Mouse (Mus musculus) CD4-positive, CD25-positive, alpha-beta regulatory T cell, adult 4 months (primary cell): Measurements from ENCODE around the gene Dars2. TPM values are rescaled to one million over a fixed set of nuclear protein-coding genes. Genes with fewer than 3 reads are reported as not detected.

Experiments used
- ATAC-seq: one replicate; pipeline ENCODE4 v1.8.0; 2017
- polyA plus RNA-seq, 2 experiments: library from polyadenylated mRNA; unstranded; fragments of 100-300 nt; shearing (Covaris generic); gene quantifications; one replicate each; pipeline ENCODE4 v1.2.1; 2017

Gene Dars2
- 10 to 100 TPM; 11.3 to 25.7 TPM for polyA plus RNA-seq

DNA sequence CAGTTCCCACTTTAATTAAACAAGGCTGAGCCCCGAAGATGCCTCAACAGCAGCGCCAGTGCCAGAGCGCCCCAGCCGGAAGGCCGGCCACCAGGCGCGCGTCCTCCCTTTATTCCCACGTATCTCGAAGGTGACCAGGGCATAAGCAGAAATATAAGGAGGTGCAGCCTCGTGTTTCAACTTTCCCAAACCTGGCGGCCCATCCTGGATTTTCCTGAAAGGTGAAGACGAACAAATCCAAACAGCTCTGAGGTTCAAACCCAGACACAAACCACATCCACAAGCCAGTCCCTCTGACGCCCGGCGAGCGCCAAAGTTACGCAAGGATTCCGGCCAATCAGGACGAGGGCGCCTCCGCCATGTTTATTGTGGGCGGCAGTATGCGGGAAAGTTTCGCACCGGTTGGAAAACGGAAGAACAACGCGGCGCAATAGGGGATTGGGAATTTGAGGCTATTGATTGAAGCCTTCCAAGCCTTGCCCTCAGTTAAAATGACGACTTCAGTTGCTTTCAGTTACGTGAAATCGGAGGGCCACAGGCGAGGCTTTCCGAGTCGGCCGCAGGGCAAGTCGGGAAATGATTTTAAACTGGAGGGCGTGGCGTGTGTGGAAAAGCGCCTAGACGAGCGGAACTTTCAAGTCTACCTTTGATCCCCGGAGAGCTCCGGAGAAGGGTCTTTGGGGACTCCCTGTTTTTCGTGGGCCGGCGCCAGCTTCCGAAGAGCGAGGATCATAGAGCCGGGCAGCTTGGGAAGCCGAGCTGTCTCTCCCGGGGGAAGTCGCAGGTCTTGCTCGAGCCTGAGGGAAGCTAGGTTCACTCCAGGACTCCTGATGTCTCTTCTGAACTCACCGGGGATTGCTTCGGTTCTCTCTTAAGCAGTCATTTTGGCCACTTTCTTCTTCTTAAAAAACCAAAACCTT is at the start of gene Dars2, which contains the start of gene Cenpl:
Gene Dars2, minus strand, starts transcription at position 307 of the 920 bp plus-strand sequence.
Gene Cenpl, plus strand, starts transcription at position 362 of the 920 bp plus-strand sequence.
- peak; percentile 87 for ATAC-seq

DNA sequence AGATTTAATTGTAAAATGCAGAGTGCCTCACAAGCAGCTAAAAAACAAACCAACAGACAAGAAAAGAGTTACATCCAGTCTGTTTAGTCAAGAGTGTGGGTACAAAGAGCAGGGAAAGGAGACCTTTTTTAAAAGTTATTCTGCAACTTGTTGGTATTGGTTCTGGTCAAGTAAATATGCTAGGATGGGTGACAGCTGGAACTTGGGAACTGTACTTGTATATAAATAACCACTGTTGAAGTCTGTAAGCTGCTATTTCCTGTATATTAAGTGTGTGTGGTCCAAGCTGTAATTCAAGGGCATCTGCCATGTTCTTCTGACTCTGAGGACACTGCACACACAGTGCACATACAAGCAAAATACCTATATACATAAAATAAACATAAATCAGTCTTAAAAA is 44.1 kb upstream of the Dars2 start:
- ATAC-seq: no peak

DNA sequence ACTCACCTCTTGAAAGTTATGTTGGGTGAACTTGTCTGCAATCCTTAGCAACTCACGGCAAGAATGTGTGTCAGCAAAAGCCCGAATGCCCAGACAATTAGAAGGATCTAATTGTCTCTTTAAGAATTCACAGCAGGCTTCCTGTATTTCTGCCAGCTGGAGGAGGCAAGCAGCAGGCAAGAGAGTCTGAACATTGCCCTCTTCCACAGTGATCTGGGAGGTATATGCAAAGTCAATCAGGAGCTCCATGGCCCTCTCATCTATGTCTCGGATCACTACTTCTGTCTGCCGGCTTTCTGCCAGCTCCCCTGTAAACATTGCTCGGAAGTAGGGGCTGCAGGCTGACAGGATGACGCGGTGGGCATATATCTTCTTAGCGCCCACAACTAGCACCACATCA is 38.8 kb upstream of the Dars2 start:
- no peak for ATAC-seq

DNA sequence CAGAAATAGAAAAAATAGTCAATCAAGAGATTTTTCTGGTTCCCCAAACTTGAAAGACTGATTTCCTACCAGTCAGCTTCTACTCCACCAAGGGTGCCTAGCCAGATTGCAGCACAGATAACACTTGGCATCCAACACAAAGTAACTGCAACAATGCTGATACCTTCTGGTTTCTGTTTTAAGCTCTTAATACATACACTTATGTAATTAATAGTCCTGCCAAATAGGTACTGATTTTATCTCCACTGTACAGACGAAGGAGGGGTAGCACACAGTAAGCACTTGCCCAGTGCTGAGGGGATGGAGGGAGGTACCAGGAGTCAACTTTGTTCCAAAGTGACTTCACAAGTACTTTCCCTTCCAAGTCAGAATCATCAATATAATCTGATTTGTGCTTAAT is 33.4 kb upstream of the Dars2 start:
- no peak for ATAC-seq

DNA sequence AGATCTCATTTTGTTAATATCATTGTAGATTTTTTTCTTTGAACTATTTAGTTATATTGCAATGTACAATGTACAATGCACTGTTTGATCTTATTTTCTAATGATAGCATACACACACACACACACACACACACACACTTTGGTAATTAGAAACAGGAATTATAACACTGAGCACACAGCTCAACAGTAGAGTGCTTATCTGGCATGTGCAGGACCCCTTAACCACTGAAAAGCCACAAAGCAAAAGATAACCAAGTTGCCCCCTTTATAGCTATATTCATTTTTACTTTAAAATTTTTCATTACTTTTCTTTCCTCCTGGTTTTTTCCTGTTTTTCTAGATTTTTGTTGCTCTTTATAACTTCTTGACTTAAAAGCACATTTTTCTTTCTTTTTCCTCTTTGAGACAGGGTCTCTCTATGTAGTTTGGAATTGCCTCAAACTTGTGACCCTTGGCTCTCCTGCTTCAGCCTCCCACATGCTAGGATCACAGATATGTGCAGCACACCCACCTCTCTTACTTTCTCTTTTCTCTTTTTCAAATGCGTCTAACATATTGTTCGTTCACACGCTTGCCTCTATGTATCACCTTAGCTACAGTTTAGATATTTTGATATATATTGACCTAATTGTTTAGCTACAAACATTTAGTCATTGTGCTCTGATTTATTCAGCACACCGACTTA is 29.4 kb upstream of the Dars2 start:
- ATAC-seq: no peak

DNA sequence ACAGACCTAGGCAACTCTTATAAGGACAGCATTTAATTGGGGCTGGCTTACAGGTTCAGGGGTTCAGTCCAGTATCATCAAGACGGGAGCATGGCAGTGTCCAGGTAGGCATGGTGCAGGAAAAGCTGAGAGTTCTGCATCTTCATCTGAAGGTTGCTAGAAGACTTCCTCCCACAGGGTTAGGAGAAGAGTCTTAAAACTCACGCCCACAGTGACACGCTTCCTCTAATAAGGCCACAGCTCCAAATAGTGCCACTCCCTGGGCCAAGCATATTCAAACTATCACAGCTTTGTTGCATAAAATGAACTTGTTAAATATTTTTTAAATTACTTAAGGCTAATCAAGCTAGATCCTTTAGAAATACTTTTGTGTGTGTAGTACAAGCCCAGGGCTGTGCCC is 6.8 kb upstream of the Dars2 start:
- ATAC-seq: no peak

DNA sequence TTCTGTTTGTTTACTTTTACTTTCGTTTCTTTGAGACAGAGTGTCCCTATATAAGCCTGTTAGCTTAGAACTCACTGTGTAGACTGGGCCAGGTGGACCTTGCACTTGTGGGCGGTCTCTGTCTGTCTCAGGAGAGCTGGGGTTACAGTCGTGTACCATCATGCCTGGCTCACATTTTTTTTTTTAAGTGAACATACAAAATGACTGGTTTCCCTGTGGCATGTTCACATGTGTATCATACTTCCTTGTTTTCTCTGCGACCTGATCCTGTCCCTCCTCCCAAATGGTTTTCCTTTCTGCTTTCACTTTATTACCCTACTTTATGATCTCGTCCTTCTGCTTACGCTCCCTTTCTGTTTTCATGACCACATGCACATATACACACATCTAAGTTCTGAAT is 5.8 kb upstream of the Dars2 start:
- ATAC-seq: peak; percentile 33

DNA sequence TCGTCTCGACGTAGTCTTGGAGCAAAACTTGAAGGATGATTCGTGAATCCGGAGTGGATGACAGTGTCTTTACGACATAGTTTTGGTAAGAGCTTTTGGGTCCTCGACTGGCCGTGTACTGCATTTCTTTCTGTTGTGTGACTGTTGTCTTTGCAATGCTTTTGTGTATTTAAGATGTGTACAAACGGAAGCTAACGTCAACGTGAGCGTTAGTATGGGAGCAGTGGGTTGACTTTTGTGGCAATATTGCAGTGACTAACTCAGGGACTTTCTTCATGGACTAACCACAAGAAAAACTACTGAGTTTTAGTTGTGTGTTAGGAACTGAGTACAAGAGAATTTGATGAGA is 788 bp upstream of the Dars2 start:
- ATAC-seq: peak; percentile 24

DNA sequence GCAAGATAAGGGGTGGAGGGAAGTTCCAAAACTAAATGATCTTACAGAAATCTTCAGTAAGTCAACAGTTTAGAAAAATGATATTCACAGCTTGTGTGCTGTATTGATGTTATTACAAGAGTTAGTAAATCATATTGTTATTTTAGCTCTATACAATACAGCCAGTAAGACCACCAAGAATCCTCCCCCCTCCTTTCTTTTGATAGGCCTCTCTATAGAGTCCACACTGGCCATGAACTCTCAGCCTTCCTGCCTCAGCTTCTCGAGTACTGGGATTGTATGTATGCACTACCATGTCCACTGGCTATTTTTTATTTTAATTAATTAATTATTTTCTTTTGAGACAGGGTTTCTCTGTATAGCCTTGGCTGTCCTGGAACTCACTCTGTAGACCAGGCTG is 7.1 kb downstream of the Dars2 start:
- no peak for ATAC-seq

DNA sequence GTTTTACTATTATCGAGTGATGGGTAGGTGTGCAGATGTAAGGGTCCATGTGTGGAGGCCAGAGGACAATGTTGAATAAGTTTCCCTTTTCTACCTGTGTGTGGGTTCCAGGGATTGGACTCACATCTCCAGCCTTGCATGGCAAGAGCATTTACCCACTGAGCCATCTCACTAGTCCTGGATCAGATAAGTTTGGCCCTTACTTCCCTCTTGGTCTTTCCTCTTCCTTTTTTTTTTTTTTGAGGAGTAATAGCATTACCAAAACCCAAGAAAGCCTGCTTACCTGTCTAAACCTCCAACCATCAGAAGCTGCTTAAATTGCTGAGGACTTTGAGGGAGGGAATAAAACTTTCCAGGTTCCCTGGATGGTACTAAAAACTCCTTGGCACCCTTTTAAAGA is 13.3 kb downstream of the Dars2 start:
- no peak for ATAC-seq

DNA sequence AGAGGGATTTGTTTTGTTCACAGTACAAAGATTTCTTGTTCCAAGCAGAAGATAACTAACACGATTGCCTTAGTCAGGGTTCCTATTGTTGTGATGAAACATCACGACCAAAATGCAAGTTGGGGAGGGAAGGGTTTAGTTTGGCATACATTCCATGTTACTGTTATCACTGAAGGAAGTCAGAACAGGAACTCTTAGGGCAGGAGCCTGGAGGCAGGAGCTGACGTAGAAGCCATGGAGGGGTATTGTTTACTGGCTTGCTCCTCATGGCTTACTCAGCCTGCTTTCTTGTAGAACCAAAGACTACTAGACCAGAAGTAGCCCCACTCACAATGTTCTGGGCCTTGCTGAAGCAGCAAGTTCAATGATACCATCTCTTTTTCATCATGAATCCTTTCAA is 23.5 kb downstream of the Dars2 start:
- no peak for ATAC-seq

DNA sequence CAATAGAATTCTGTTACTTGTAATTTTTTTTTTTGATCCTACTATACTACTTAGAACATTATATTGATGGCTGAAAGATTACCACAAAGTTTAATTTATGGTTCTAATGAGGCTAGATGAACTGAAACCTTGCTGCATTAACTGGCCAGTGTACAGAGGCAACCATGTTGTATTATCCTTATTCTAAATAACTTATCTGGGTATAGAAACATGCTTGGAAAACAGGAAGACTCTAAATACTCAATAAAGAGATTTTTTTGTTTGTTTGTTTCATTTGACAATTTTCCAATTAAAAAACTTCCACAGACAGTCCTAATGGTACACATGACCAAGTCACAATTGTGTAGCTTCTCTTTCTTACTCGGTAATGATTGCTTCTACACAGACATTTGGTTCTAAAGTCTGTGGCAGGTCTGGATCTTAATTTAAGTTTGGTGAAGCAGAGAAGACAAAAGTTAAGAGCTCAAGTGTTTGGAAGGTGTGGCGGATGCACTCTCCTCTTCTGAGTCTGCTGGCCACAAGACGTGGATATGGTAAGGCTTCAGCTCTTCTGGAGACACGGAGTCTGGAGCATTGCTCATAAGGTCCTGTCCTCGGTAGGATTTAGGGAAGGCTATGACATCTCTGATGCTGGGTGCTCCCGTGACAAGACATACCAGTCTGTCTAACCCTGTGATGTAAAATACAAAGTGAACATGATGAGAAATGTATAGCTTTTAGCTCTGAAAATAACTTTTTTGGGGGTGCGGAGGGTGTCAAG is 29.0 kb downstream of the Dars2 start:
- ATAC-seq: no peak

DNA sequence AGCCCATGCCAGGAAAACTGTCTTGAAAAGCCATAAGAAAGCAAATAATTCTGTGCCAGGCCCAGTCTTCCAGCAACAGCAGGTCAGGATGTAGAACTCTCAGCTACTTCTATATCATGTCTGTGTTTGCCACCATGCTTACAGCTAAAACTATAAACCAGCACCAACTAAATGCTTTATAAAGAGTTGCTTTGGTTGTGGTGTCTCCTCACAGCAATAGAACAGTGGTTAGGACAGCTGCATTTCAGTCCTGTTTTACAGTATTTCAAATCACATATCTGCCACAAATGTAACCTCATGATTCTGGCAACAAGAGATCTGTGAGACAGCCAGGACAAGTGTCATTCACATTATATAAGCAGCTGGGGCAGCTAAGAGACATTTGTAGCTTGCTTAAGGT is 29.6 kb downstream of the Dars2 start:
- no peak for ATAC-seq

DNA sequence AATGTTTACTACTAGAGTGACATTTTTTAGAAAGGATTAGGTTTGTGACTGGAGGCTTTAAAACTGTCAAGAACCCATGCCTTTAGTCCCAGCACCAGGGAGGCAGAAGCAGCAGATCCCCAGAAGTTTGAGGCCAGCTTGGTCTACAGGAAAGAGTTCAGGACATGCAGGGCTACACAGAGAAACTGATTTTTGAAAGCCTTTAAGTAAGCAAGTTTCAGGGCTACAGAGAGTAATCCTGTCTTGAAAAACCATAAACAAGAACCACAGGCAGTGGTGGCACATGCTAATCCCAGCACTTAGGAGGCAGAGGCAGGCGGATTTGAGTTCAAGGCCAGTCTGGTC is 30.1 kb downstream of the Dars2 start:
- no peak for ATAC-seq

DNA sequence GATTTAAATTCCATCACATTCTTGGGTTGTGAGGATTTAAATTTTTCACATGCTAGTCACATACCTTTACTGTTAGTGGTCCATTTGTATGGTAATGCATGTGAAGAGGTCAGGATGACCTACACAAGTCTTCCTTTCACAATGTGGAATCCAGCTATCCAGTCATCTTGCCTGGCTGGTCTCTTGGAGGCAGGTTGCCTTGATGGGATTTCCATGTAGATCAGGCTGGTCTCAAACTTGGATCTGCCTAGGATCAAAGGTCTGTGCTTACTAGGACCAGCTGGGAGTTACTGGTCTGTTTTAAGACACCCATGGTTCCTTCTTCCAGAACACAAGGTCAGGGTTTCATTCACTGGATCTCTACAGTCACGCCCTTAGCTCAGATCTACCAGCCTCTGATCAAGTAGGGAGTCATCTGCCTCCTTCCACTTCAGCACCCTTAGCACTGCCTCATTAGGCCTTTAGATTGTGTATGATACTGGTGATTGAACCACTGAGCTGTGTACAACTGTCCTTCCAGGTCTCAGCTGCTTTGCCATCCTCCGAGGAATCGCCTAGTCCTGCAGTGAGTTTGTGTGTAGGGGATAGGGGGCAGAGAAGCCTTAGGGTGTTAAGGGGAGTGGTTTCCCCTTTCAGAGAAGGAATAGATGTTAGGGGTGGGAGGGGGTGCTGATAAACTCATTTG is 30.6 kb downstream of the Dars2 start:
- no peak for ATAC-seq

DNA sequence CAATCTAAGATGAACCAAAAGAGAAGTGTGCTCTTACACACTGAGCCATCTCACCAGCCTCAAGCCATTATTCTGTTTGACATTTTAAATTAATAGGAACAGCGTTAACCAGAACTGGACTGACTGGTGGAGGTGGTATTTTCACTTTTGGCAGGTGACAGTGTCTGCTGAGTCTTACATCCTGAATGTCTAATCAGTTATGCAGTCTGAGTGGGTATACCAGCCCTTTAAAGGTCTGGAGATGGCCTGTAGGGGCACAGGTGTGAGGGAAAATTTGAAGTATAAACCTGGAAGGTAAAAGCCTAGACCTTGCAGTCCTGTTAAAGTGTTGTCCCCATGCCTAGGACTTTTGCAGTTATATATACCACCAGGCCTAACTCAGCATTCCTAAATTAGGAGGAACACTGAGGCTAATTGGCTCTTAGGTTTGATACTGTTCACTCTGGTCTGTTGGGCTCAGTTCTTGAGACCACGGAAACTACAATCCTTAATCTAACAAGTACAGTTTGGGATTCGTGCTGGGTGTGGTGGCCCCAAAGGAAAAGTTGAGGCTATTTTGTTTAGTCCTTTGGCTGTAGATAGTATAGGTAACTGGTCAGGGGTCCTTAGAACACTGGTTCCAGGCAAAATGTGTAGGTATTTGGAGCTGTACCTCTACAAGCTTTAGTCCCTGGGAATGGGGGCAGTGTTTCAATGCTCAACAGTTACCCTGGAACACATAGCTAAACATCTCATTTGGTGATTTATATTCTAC is 31.3 kb downstream of the Dars2 start:
- no peak for ATAC-seq

DNA sequence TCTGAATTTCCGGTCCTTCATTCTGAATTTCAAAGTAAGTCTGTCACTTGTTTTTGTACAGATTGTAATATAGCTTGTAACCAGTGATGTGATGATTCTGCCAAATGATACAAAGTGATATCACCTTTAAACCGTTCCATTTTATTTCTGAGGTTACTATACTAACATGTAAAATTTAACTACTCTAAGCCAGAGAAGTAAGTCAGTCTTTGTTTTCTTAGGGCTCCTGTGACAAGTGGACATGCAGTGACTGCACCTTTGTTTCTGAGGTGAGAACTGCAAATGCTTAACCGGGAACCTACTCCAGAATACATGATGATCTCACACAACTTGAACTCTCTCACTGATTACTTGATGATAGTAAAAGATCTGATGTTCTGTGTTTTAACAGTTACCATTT is 32.5 kb downstream of the Dars2 start:
- ATAC-seq: no peak

DNA sequence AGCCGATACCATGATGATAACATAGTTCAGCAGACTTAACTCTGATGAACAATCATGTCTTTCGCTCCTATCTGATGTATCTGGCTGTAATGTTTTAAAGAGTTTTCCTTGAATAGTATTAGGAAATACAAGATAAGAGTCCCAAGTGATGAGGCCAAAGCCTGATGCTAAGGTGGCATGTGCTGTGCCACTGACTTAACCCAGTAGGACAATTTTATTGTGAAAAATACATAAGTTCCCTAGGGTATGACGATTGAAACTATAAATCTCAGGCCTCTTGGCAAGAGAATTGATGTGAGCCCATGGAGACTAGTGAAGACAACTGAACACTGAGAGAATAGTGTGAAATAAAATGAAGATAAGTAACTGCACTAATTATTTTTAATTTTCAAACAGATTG is 32.9 kb downstream of the Dars2 start:
- ATAC-seq: no peak

DNA sequence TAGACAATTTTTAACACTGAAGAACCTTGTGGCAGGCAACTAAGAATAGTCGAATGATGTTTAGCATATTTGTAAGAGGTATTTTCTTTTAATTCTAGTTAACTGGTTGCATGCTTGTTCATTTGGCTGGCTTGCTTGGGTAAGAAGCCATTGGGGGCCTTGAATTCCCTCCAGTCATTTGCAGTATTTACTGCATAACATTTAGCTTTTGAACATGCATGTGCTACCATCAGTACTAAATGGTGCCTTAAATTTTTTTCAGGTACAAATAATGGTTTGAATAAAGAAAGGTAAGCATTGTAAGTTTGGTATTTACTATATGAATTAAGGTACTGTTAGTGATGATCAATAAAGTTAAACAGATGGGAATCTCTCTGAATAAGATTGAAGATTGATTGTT is 33.4 kb downstream of the Dars2 start:
- ATAC-seq: no peak

DNA sequence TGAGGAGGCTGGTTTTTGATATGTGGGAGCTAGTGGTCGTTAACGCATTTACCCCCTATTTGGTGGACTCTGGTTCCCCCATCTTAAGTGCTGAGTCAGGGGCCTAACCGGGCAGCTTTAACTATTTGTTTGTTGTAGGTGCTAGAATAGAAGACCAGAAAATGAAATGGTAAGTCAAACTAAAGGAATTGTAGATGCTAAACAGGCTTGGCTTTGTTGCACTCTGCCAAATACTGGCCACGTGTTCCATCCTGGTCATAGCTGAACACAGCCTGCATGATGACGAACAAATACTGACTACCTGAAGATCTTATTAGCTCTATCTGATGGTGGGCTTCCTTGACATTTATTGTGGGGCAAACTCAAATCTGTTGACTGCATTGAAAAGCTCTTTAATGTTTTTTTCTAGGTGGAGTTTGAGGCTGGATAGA is 34.0 kb downstream of the Dars2 start:
- ATAC-seq: no peak

DNA sequence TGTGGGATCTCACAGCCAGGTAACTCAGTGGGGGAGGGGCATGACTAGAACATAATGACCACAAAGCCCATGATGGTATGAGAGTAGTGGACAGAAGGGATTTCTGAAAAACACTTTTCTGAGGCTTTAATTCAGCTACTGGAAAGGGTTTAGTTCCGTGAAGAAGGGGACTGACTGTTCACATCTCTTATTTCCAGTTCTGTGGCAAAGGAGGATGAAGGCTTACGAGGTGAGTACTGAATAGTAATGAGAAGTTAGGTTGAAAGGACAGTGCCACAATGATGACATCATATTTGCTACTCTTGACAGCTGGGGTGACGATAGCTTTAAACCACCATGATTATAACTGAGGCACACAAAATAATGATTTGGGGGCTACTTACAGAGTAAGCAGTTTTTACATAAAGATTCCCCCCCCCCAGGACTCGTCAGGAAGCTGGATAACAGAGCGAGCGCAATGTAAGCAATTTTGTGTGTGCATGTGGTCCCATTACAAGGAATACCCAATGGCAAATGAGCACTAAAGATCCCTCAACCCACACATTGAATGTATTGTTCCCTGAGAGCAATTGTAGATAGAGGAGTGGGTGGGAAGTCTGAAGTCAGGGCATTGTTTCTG is 34.6 kb downstream of the Dars2 start:
- peak; percentile 6 for ATAC-seq
